Mouse (Mus musculus) ovary, postnatal 14 days (tissue): ENCODE measurements around the gene Urb2.
"Not testable (repeated sequence)": the region's sequence is repeated elsewhere in the genome, so short reads cannot be mapped to it uniquely, and the experiment has no call there.

Experiments
- DNase-seq: peaks from one replicate; pipeline ENCODE4 v3.0.0; 2022; ENCODE audit warnings: low spot score

Urb2 gene

GRCm38 (mm10) chr8:124021237-124022227, at the start of gene Urb2, which contains the start of gene Taf5l:
Urb2 (plus strand) TSS chr8:124021508.
Taf5l (minus strand) TSS chr8:124021397.
- DNase-seq, result peak; percentile 89

GRCm38 (mm10) chr8:123973495-123973894, 47.8 kb upstream of the Urb2 start:
- DNase-seq, result no peak

GRCm38 (mm10) chr8:123977499-123977898, 43.8 kb upstream of the Urb2 start:
- DNase-seq, result no peak

- no peak for DNase-seq
Measured at GRCm38 (mm10) chr8:123978166-123978838, 43.0 kb upstream of the Urb2 start.

GRCm38 (mm10) chr8:123978926-123979325, 42.4 kb upstream of the Urb2 start:
- DNase-seq, result no peak

- DNase-seq, result no peak
Measured at GRCm38 (mm10) chr8:123980239-123980638, 41.1 kb upstream of the Urb2 start.

GRCm38 (mm10) chr8:123981674-123982073, 39.6 kb upstream of the Urb2 start:
- no peak for DNase-seq

GRCm38 (mm10) chr8:123982291-123982793, 39.0 kb upstream of the Urb2 start:
- DNase-seq, result peak; percentile 15

GRCm38 (mm10) chr8:123982826-123983400, 38.4 kb upstream of the Urb2 start, which contains the start of gene Abcb10:
Abcb10 (minus strand) TSS chr8:123983122.
- DNase-seq, result peak; percentile 82

GRCm38 (mm10) chr8:123988605-123989038, 32.7 kb upstream of the Urb2 start:
- no peak for DNase-seq

- DNase-seq, result no peak
Measured at GRCm38 (mm10) chr8:123989128-123989527, 32.2 kb upstream of the Urb2 start.

- DNase-seq, result no peak
Measured at GRCm38 (mm10) chr8:123990277-123991049, 30.8 kb upstream of the Urb2 start.

GRCm38 (mm10) chr8:123992587-123992986, 28.7 kb upstream of the Urb2 start:
- DNase-seq, result no peak

GRCm38 (mm10) chr8:123993597-123993996, 27.7 kb upstream of the Urb2 start:
- no peak for DNase-seq

- no peak for DNase-seq
Measured at GRCm38 (mm10) chr8:123993997-123994396, 27.3 kb upstream of the Urb2 start.

GRCm38 (mm10) chr8:123999568-123999967, 21.7 kb upstream of the Urb2 start:
- no peak for DNase-seq

GRCm38 (mm10) chr8:124002546-124003108, 18.7 kb upstream of the Urb2 start:
- no peak for DNase-seq

- DNase-seq, result no peak
Measured at GRCm38 (mm10) chr8:124007829-124008228, 13.5 kb upstream of the Urb2 start.

- no peak for DNase-seq
Measured at GRCm38 (mm10) chr8:124011580-124011979, 9.7 kb upstream of the Urb2 start.

- DNase-seq, result no peak
Measured at GRCm38 (mm10) chr8:124011989-124012586, 9.2 kb upstream of the Urb2 start.

GRCm38 (mm10) chr8:124014299-124014698, 7.0 kb upstream of the Urb2 start:
- DNase-seq, result not testable (repeated sequence)
